Mouse (Mus musculus): ENCODE data around the gene Tmem232.
"Not testable (repeated sequence)": the region's sequence is repeated elsewhere in the genome, so short reads cannot be mapped to it uniquely, and the experiment has no call there.

Tmem232 gene

DNA sequence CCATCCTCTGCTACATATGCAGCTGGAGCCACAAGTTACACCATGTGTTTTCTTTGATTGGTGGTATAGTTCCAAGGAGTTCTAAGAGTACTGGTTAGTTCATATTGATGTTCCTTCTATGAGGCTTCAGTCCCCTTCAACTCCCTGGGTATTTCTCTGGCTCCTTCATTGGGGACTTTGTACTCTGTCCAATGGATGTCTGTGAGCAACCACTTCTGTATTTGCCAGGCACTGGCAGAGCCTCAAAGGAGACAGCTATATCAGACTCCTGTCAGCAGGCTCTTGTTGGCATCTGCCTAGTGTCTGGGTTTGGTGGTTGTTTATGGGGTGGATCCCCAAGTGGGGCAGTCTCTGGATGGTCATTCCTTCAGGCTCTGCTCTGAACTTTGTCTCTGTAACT is 8.2 kb downstream of the Tmem232 start:
- not testable (repeated sequence) for DNase-seq (ENCODE audit: low read depth, low spot score)

DNA sequence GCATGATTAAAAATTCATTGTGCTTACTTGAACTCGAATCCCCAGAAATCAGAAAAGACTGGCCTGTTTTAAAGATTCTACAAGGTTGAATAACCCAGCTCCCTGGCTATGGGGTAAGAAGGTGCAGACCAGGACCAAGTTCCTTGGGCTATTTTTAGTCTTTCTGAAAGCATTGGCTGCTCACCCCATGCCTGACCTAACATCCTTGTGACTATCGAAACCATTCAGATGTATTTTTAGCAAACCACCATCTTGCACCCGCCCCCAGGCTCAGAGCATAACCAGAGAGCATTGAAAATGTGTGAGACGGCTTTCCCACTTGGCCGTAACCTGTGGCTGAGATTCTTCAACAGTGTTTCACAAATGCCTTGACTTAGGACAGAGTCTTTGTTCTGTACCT is 13.1 kb downstream of the Tmem232 start:
- no peak for DNase-seq (ENCODE audit: low read depth, low spot score)

GRCm38 (mm10) chr17:65513517-65513916 is 27.1 kb downstream of the Tmem232 start:
- no peak for DNase-seq (ENCODE audit: low read depth, low spot score)

DNA sequence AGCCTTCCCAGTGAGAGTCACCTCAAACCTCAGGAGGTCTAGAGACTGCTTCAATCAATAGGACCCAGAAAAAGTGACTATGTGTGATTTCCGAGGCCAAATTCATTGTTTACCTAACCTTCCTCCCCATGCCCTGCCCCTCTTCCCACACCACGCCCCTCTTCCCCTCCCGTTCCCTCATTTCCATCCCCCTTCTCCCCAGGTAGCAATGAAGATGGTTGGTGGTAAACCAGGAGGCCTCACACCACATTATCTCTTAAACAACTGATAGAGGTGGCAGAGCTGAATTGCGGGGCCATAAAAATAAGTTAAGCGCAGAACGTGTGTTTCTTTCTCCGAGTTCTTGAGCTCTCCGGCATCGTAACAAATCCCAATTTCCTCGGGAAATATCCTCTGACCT is 55.9 kb downstream of the Tmem232 start:
- no peak for DNase-seq (ENCODE audit: low read depth, low spot score)

- DNase-seq (ENCODE audit: low read depth, low spot score) = no peak
Observed at GRCm38 (mm10) chr17:65476747-65477146, 63.8 kb downstream of the Tmem232 start.

GRCm38 (mm10) chr17:65450818-65451217 is 89.8 kb downstream of the Tmem232 start:
- no peak for DNase-seq (ENCODE audit: low read depth, low spot score)

GRCm38 (mm10) chr17:65437906-65438305 is 102.7 kb downstream of the Tmem232 start:
- DNase-seq (ENCODE audit: low read depth, low spot score) = not testable (repeated sequence)

DNA sequence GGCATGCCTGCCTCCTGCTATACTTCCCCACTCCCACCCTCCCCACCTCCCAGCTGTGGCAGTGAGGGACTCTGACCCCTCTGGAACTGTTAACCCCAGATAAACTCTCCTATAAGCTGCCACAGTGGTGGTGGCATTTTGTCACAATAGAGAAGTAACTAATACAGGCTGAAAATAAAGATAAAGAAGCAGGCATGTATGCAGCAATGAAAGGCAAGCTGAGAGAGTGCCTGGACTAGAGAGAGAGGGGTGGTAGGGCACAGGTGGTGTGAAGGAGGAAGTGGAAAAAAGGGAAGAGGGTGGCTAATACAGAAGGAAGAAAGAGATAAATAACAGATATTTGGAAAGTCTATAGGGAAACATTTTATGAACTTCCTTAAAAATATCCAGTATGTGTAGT is 121.5 kb downstream of the Tmem232 start:
- DNase-seq (ENCODE audit: low read depth, low spot score) = no peak

DNA sequence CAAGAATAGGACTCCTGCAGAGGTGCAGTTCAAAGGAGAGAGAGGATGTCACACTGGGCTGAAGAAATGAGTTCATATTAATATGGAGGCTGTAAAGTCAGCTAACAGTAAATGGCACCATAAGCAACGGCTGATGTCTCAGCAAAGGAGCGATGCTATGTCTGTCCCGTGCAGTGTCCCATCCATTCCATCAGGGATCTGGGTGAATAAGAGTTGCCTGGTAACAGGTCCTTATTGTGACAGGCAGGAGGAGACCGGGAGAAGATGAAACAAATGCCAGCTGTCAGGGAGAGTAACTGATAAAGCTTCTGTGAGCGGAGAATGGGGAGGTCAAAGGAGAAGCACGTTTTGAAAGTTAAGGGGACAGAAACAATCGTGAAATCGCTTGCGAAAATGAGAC is 135.3 kb downstream of the Tmem232 start:
- DNase-seq (ENCODE audit: low read depth, low spot score) = no peak

GRCm38 (mm10) chr17:65400914-65401313 is 139.7 kb downstream of the Tmem232 start:
- DNase-seq (ENCODE audit: low read depth, low spot score) = no peak

DNA sequence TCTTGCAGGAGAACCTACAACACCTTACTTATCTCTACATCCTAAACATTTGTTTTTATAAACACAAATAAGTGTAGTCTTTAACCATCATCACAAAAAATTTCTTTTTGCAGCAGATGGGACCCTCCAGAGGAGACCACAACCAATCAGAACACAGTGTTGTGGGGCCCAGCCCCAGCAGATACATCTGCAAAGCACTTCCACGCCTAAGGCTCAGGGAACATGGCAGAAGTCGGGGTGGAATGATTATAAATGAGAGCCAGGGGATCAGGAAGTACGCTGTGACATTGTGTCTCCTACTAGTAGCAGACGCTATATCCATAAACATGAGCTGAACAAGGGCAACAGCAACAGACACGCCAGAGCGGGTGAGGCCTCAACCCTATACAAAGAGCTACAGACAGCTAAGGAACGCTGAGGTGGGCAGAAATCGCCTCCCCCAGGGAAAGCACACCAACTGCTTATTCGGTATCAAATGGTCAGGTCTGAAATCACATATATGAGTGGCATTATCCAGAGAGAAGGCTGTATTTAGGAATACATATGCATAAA is 156.1 kb downstream of the Tmem232 start:
- DNase-seq (ENCODE audit: low read depth, low spot score) = no peak

GRCm38 (mm10) chr17:65370034-65370780 is 170.4 kb downstream of the Tmem232 start:
- DNase-seq (ENCODE audit: low read depth, low spot score) = peak; percentile 80

- no peak for DNase-seq (ENCODE audit: low read depth, low spot score)
Observed at GRCm38 (mm10) chr17:65365535-65366254, 174.9 kb downstream of the Tmem232 start.

DNA sequence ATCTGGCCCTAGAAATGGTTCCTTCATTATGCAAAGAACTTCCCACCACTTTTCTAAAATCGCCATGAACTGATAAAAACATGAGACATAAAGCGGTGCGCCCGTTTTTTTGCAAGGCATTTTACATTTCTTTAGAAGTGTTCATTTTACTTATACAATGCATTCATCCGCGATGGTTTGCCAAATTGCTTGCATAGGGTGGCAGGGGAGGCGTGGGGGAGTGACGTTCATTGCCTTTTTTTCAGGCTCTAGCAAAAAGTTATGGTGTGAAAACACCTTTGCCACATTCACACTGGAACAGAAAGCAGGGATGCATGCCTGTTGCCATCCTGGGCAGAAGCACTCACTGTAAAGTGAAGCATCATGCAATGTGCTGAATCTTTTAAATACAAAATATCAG is 188.7 kb downstream of the Tmem232 start:
- no peak for DNase-seq (ENCODE audit: low read depth, low spot score)

DNA sequence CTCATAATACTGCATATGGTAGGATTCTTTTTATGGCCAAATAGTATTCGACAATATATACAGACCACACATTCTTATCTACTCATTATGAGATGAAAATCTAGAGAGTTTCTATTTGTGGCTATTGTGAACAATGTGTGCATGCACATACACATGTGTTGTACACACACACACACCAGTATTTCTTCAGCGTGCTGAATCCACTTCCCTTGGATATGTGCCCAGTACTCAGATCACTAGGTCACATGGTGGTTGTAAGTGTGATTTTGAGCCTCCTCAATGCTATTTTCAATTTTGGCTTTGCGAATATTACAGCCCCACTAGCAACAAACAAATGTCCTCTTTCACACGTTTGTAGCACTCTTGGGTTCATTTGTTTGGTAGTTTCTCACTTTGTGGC is 200.6 kb downstream of the Tmem232 start:
- DNase-seq (ENCODE audit: low read depth, low spot score) = no peak

GRCm38 (mm10) chr17:65330759-65331158 is 209.8 kb downstream of the Tmem232 start:
- no peak for DNase-seq (ENCODE audit: low read depth, low spot score)

DNA sequence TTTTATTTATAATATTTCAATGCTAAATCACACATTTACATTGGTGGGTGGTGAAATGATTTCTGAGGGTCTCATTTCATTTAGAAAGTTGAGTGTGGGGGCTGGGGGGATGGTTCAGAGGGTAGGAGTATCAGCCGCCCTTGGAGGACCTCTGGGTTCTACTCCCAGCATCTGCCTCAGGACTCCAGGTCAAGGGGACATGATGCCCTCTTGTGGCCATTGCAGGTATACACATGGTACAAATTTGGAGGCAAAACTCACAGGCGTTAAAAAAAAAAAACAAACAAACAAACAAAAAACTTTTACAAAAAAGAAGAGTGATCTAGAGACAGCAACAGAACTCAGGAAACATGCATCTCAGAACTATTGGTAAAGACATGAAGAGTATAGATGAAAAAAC is 215.3 kb downstream of the Tmem232 start:
- DNase-seq (ENCODE audit: low read depth, low spot score) = peak; percentile 49

GRCm38 (mm10) chr17:65320623-65321022 is 220.0 kb downstream of the Tmem232 start:
- DNase-seq (ENCODE audit: low read depth, low spot score) = no peak

GRCm38 (mm10) chr17:65299946-65300345 is 240.6 kb downstream of the Tmem232 start:
- DNase-seq (ENCODE audit: low read depth, low spot score) = no peak

GRCm38 (mm10) chr17:65297831-65298230 is 242.8 kb downstream of the Tmem232 start:
- DNase-seq (ENCODE audit: low read depth, low spot score) = no peak

GRCm38 (mm10) chr17:65252160-65252559 is 288.4 kb downstream of the Tmem232 start:
- DNase-seq (ENCODE audit: low read depth, low spot score) = no peak

DNA sequence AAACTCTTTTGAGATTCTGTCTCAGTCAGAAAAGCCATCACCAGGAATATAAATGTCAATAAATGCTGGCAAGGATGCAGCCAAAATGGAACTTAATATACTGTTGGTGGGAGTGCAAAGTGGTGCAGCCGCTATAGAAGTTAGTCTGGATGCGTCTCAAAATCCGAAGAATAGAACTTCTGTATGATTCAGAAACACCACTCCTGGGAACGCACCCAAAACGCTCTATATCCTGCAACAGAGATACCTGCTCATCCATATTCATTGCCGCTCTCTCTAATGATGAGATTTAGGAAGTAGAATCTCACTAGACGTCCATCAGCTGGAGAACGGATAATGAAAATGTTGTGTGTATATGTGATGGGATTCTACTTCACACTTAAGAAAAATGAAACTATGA is 290.3 kb downstream of the Tmem232 start:
- no peak for DNase-seq (ENCODE audit: low read depth, low spot score)

DNA sequence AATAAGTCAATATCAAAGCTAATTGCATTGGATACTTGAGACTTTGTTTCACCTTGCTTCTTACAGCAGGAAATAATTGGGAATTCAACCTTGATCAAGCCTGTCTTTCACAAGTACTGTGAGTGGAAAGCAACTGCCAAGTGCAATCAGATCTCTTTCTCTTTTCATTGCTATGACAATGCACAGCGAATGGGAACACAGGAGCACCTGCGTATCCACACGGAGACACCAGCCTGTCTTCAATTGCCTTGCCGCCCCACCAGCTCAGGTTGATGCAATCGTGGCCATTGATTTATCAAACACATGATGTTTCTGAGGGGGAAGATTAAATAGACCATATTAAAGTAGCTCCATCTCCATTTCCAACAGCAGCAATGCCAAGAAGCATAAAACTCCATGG is 296.9 kb downstream of the Tmem232 start:
- no peak for DNase-seq (ENCODE audit: low read depth, low spot score)

Measured in forelimb bud, embryonic 11.5 days (tissue).